Mouse (Mus musculus): Measurements from ENCODE around the gene B4galnt3.

DNA sequence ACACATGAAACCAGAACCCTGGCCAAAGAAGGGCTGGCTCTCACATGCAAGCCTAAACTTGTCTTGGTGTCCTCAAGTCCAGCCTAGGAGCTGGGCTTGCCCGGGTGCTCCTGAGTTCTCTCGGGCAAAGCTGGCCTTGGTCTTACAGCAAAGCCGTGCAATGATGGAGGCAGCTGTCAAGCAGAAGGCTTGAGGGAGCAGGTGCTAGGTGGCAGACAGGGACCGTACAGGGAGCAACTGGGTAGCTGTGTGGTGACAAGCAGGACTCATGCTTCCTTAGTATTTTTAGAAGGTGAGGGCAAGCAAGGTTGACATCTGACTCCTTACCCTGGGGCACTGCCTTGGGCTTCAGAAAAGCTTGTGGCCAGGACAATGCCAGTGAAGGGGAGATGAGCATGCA is 110.6 kb downstream of the B4galnt3 start:
- no peak for TF ChIP-seq CTCF (IDR thresholded peaks at IDR 0.05; ENCODE audit: low read depth, low read length)
- TF ChIP-seq POLR2A (IDR thresholded peaks at IDR 0.05; ENCODE audit: extremely low read depth, insufficient read depth, low read length): no peak

Measured in liver, adult 2 months (tissue).